Mouse (Mus musculus) hematopoietic stem cell, adult 5-6 weeks (primary cell): ENCODE measurements around the gene Gm12695. TPM values are rescaled to one million over a fixed set of nuclear protein-coding genes. Genes with fewer than 3 reads are reported as not detected.

Experiments used
- ATAC-seq, 2 experiments: fragments of 125-278 bp in 1 of 2; replicated peaks in 1 of 2; 2 replicates each; pipeline ENCODE4 v1.8.0; 2016 to 2017; ENCODE audit warnings: inconsistent platforms in 2 of 2, mild to moderate bottlenecking in 2 of 2, moderate number of reproducible peaks in 2 of 2, low read depth in 1 of 2, moderate TSS enrichment in 1 of 2; ENCODE audit not compliant: low FRiP score in 2 of 2, poor library complexity in 2 of 2, severe bottlenecking in 2 of 2, insufficient read depth in 1 of 2, low TSS enrichment in 1 of 2
- total RNA-seq: library from RNA; stranded (forward); fragments of 172-1452, 232-1000 nt; gene quantifications from 2 replicates; pipeline ENCODE4 v1.2.3, GENCODE M21; 2017

Gene Gm12695
- total RNA-seq, result not detected in 2 replicates

DNA sequence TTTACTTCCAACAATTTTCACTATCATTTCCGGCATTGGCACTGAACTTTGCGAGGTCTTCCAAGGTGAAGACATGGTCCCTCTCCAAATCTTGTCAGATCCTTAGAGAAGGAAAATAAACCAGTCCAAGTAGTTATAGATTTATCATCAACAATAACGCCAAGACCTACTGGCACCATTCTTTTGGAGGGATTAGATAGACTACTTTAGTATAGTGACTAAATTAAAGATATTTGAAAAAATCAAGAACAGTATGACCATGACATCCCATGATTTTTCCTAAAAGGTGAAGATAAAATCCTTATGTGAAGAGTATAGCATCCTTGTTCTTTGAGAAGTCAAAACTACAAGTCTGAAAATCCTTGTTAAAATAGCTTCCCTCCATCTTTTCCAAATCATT lies at the start of gene Gm12695:
Gene Gm12695 (minus strand): TSS at position 101 of the 400 bp plus-strand sequence.
- ATAC-seq, result no peak

GRCm38 (mm10) chr4:96825540-96826045 lies 40.6 kb upstream of the Gm12695 start:
- ATAC-seq, result no peak

GRCm38 (mm10) chr4:96806824-96807808 lies 22.1 kb upstream of the Gm12695 start:
- ATAC-seq, result no peak

DNA sequence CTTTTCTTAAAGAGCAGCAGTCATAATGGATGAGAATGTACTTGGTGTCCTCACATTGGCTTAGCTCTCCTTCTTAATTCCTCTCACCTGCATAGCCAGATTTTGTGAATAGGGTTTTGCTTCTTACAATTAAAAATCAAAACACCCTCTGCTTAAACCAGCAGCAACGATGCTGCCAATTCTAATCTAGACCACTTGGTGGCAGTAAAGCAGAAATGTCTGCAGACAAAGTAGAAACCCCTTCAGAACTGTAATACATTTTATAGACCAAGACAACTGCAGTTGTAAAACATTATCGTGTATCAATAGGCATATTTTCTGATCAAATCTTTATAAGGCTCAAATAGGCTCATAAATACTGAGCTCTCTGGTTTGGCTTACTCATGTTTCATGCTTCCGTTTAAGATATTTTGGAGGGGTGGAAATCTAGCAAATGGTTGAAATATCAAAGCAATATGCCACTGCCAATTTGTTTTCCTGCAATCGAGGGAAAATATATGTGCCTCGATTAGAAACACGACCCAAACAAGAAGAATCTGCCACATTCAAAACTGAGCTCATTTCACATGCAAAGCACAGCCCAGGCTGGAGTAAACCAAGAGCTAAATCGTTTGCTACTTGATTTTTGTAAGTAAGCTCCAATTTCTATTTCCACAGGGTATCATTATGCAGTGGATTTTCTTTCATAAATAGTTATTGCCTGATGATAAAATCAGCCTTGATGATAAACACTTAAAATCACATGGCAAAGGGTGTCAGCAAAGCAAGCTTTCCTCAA lies 14.6 kb upstream of the Gm12695 start:
- peak in 1 of 2 experiments; percentile 66; a peak in 1 of 4 replicates for ATAC-seq

DNA sequence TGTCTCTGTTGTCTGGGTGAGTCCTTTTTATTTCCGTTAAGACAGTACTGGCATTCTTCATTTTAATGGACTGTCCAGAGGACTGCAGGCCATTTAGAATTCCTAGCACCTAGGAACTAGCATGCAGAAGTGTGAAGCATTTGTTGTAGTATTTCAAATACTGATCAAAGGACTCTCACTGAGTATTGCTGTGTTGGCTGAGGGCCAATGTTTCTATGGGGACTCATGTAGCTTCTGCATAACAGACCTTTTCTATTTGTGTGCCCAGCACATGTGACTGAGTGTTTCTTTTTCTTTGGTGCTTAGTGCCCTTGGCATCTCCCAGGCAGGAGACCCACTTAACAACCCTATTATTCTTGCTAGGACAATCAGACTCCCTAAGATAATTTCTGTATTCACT lies 12.6 kb upstream of the Gm12695 start:
- ATAC-seq, result no peak

- no peak for ATAC-seq
Measured at GRCm38 (mm10) chr4:96791301-96791700, 6.3 kb upstream of the Gm12695 start.

DNA sequence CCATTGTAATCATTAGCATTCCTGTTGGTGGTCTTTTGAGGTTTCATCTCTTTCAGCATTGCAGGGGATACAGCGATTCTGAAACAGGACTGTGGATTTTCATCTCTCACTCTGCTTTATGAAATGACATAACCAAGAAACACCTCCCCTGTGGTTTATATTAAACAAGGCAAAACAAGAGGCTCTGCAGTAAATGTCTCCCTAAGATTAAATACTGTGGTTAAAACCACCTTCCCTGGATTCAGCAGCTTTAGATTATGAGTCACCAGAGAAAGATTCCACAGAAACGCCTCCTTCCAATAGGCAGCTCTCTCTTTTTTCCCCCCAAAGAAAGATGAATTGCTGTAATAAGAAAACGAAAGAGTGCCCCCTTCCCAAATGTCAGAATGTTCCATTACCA lies 4.9 kb upstream of the Gm12695 start:
- no peak for ATAC-seq

DNA sequence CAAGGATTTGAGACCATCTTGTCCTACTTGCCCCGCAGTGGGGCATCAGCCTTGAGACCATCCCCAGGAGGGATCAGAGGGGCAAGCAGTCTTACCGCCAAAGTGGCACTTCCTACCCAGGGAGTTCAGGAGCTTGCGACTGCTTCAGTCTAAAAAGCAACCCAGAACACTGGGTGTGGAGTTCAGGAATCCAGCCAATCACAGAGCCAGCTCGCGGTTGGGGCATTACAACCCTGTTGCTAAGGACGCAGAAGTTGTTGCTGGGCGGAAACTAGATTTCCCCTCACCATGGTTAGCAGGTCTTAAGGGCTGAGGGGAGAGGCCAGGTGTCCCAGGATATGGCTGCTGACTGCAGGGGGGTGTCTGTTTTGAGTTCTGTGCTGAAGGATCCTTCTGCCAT lies 1.6 kb upstream of the Gm12695 start:
- peak; percentile 49 to 81; a peak in 3 of 4 replicates for ATAC-seq

DNA sequence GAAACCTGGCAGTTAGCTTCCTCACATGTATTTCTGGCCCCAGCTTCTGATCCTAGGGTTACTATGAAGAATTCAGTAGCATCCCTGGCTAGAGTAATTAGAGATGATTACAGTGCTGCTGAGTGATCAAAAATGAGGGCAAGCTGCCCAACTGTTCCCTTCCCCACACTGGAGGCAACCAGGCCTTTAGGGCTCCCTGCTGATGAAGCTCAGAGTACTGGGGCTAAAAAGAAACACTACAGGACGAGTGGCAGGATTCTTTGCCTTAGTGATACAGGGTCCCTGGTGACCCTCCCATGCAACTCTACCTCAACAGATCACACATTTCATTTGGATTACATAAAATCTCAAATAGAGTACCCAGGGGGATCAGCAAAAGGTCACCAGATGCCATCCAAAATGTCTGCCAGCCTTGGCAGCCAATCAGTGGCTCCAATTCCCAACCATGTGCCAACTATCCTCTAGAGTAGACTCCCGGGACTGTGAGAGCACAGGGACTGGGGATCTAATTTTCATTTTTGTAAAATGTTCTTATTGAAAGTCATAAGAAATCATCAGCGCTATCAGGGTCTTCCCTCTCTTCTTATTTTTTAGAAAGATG lies 11.9 kb downstream of the Gm12695 start:
- no peak for ATAC-seq

GRCm38 (mm10) chr4:96766396-96766998 lies 18.5 kb downstream of the Gm12695 start:
- no peak for ATAC-seq

DNA sequence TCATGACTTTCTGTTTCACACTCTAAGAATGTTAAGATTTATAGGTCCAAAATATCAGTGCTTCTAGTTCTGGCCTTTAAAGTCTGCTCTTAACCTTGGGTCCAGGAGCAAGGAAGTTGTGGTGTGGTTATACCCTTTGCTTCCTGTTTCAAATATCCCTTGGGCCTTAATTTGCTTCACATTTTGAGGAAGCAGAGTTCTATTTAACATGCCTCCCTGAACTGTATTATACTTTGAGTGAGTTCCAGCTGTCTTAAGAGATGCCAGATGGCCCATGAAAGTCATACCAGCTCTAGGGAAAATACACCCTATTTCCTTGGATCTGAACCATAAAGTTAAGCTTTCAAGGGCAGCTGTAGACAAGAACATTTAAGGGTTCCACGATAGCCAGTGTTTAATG lies 33.0 kb downstream of the Gm12695 start:
- peak; percentile 84 to 94 for ATAC-seq

- no peak for ATAC-seq
Measured at GRCm38 (mm10) chr4:96740472-96740871, 44.5 kb downstream of the Gm12695 start.

- ATAC-seq, result no peak
Measured at GRCm38 (mm10) chr4:96729256-96729655, 55.7 kb downstream of the Gm12695 start.

GRCm38 (mm10) chr4:96728211-96728610 lies 56.8 kb downstream of the Gm12695 start:
- no peak for ATAC-seq

GRCm38 (mm10) chr4:96725415-96726055 lies 59.5 kb downstream of the Gm12695 start:
- no peak for ATAC-seq

- ATAC-seq, result no peak
Measured at GRCm38 (mm10) chr4:96722301-96722700, 62.7 kb downstream of the Gm12695 start.
